Mouse (Mus musculus): ENCODE results near the gene Klhdc7b. TPM values are rescaled to one million over a fixed set of nuclear protein-coding genes. Genes with fewer than 3 reads are reported as not detected.

Gene Klhdc7b
- polyA plus RNA-seq, 1 experiment from 2014 or later: not detected

GRCm38 (mm10) chr15:89376040-89376439 lies 8.7 kb upstream of the Klhdc7b start:
- H3K27ac ChIP-seq (replicated peaks; ENCODE audit: low read depth, low read length): no peak overlapping the region
- peaks cover 4% of the 10 kb centered on the region; the same call in 1 of the 2 replicates for H3K4me1 ChIP-seq (ENCODE audit: control insufficient read depth, insufficient read depth, low read length)
- H3K4me3 ChIP-seq (ENCODE audit: low read depth, low read length): no peak overlapping the region
- 76% methylated on average over 7 of the region's 7 CpGs for WGBS
- H3K27me3 ChIP-seq (ENCODE audit: control insufficient read depth, insufficient read depth, low read length): peaks cover 35% of the 10 kb centered on the region
- H3K36me3 ChIP-seq (replicated peaks; ENCODE audit: control insufficient read depth, insufficient read depth, low read depth, low read length): peaks cover 2% of the 10 kb centered on the region
- H3K4me2 ChIP-seq (ENCODE audit: low read depth, low read length): no peak overlapping the region
- no peaks in the 10 kb centered on the region for H3K9me3 ChIP-seq (replicated peaks; ENCODE audit: control insufficient read depth, low read length)
- ATAC-seq (replicated peaks; ENCODE audit: insufficient number of reproducible peaks, low FRiP score, low TSS enrichment, low read depth): no peak
- H3K9ac ChIP-seq (replicated peaks; ENCODE audit: low read length): no peak overlapping the region
- DNase-seq (ENCODE audit: low spot score): no peak

- Histone ChIP-seq H3K4me1 (ENCODE audit: control insufficient read depth, insufficient read depth, low read length) (peaks cover 4% of the 10 kb centered on the region; the same call in 1 of the 2 replicates), H3K4me2 (ENCODE audit: low read depth, low read length) (peak within 1 kb of the TSS; percentile 16; the same call in 1 of the 2 replicates), H3K9me3 (replicated peaks; ENCODE audit: control insufficient read depth, low read length) (no peaks in the 10 kb centered on the region), H3K27me3 (ENCODE audit: control insufficient read depth, insufficient read depth, low read length) (peaks cover 35% of the 10 kb centered on the region), H3K36me3 (replicated peaks; ENCODE audit: control insufficient read depth, insufficient read depth, low read depth, low read length) (peaks cover 2% of the 10 kb centered on the region; the same call in 1 of the 2 replicates), H3K27ac (replicated peaks; ENCODE audit: low read depth, low read length) (no peak within 1 kb of the TSS), H3K4me3 (ENCODE audit: low read depth, low read length) (no peak within 1 kb of the TSS), H3K9ac (replicated peaks; ENCODE audit: low read length) (no peak within 1 kb of the TSS)
- DNase-seq (ENCODE audit: low spot score): peak; percentile 3
- 14% methylated on average over 16 of the region's 16 CpGs for WGBS
- ATAC-seq (replicated peaks; ENCODE audit: insufficient number of reproducible peaks, low FRiP score, low TSS enrichment, low read depth): no peak
Observed at GRCm38 (mm10) chr15:89376957-89377356, 7.8 kb upstream of the Klhdc7b start, which contains the start of gene Tymp. TSS of gene Tymp (minus strand) at chr15:89377039.

DNA sequence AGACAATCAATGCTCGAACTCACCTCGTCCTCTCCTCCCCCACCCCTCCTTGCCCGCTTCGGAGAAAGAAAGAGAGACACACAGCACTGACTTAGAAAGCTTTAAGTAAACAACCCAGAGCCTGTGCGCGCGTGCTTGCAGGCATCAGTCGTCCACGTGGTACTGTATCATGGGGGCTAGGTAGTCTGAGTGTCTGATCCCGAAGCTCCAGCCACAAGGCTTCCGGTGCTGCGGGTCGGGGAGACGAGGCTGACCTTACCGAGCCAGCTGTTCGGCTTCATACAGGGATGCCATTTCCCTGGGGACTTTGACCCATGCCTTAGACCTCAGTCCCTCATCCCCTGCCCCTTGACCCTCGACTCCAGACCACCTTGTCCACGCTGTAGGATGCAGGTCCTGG lies 7.4 kb upstream of the Klhdc7b start:
- no peak overlapping the region for H3K4me3 ChIP-seq (ENCODE audit: low read depth, low read length)
- H3K36me3 ChIP-seq (replicated peaks; ENCODE audit: control insufficient read depth, insufficient read depth, low read depth, low read length): no peaks in the 10 kb centered on the region
- H3K27me3 ChIP-seq (ENCODE audit: control insufficient read depth, insufficient read depth, low read length): peaks cover 35% of the 10 kb centered on the region
- H3K9me3 ChIP-seq (replicated peaks; ENCODE audit: control insufficient read depth, low read length): no peaks in the 10 kb centered on the region
- 1% methylated on average over 18 of the region's 18 CpGs for WGBS
- H3K4me1 ChIP-seq (ENCODE audit: control insufficient read depth, insufficient read depth, low read length): peaks cover 4% of the 10 kb centered on the region; the same call in 1 of the 2 replicates
- H3K4me2 ChIP-seq (ENCODE audit: low read depth, low read length): peak overlapping the region; percentile 16; the same call in 1 of the 2 replicates
- H3K9ac ChIP-seq (replicated peaks; ENCODE audit: low read length): no peak overlapping the region
- H3K27ac ChIP-seq (replicated peaks; ENCODE audit: low read depth, low read length): no peak overlapping the region
- DNase-seq (ENCODE audit: low spot score) (peak; percentile 12), ATAC-seq (replicated peaks; ENCODE audit: insufficient number of reproducible peaks, low FRiP score, low TSS enrichment, low read depth) (no peak)

GRCm38 (mm10) chr15:89377938-89378828 lies 6.5 kb upstream of the Klhdc7b start:
- peaks cover 35% of the 10 kb centered on the region for H3K27me3 ChIP-seq (ENCODE audit: control insufficient read depth, insufficient read depth, low read length)
- no peak for DNase-seq (ENCODE audit: low spot score)
- H3K4me3 ChIP-seq (ENCODE audit: low read depth, low read length): peak overlapping the region; percentile 30
- H3K4me2 ChIP-seq (ENCODE audit: low read depth, low read length): peak overlapping the region; percentile 49
- H3K36me3 ChIP-seq (replicated peaks; ENCODE audit: control insufficient read depth, insufficient read depth, low read depth, low read length): no peaks in the 10 kb centered on the region
- ATAC-seq (replicated peaks; ENCODE audit: insufficient number of reproducible peaks, low FRiP score, low TSS enrichment, low read depth): no peak
- no peaks in the 10 kb centered on the region for H3K9me3 ChIP-seq (replicated peaks; ENCODE audit: control insufficient read depth, low read length)
- no peak overlapping the region for H3K9ac ChIP-seq (replicated peaks; ENCODE audit: low read length)
- no peak overlapping the region for H3K27ac ChIP-seq (replicated peaks; ENCODE audit: low read depth, low read length)
- 12% methylated on average over 41 of the region's 46 CpGs for WGBS
- peaks cover 4% of the 10 kb centered on the region; the same call in 1 of the 2 replicates for H3K4me1 ChIP-seq (ENCODE audit: control insufficient read depth, insufficient read depth, low read length)

DNA sequence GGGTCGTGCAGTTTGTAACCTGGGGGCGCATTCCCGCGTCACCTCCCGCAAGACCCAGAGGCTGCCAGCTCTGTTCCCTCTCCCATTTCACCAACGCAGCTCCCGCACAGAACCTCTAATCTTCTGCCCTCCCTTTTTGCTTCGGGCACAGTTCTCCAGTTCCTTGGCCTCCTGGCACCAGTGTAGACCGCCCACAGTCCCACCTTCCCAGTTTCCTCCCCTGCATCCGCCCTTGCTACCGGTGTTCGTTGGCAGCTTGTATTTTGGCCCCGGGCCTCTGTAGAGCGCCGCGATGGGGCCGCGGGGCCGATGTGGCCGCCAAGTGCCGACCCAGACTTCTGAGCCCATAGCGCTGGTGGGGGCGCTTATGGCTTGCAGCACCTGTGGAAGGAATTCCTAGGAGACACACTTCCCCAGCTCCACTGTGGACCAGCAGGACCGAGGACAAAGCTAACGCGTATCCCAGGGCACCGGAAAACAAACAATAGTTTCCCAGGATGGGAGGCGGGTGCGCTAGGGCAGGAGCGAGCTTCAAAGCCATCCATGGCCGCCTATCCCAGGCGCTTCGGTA lies 5.8 kb upstream of the Klhdc7b start, which contains the start of gene Odf3b:
Gene Odf3b (minus strand): TSS at position 452 of the 571 bp plus-strand sequence.
- Histone ChIP-seq H3K27ac (replicated peaks; ENCODE audit: low read depth, low read length) (no peak within 1 kb of the TSS), H3K4me2 (ENCODE audit: low read depth, low read length) (peak within 1 kb of the TSS; percentile 49), H3K27me3 (ENCODE audit: control insufficient read depth, insufficient read depth, low read length) (peaks cover 35% of the 10 kb centered on the region), H3K4me1 (ENCODE audit: control insufficient read depth, insufficient read depth, low read length) (peaks cover 4% of the 10 kb centered on the region; the same call in 1 of the 2 replicates), H3K36me3 (replicated peaks; ENCODE audit: control insufficient read depth, insufficient read depth, low read depth, low read length) (no peaks in the 10 kb centered on the region), H3K4me3 (ENCODE audit: low read depth, low read length) (peak within 1 kb of the TSS; percentile 30), H3K9ac (replicated peaks; ENCODE audit: low read length) (no peak within 1 kb of the TSS; the same call in 1 of the 2 replicates), H3K9me3 (replicated peaks; ENCODE audit: control insufficient read depth, low read length) (no peaks in the 10 kb centered on the region)
- DNase-seq (ENCODE audit: low spot score): peak; percentile 33
- no peak for ATAC-seq (replicated peaks; ENCODE audit: insufficient number of reproducible peaks, low FRiP score, low TSS enrichment, low read depth)
- WGBS: under 1% methylated on average over 29 of the region's 33 CpGs

- DNase-seq (ENCODE audit: low spot score): no peak
- Histone ChIP-seq H3K27me3 (ENCODE audit: control insufficient read depth, insufficient read depth, low read length) (peaks cover 35% of the 10 kb centered on the region), H3K9ac (replicated peaks; ENCODE audit: low read length) (no peak overlapping the region)
Observed at GRCm38 (mm10) chr15:89379429-89379828, 5.3 kb upstream of the Klhdc7b start.

DNA sequence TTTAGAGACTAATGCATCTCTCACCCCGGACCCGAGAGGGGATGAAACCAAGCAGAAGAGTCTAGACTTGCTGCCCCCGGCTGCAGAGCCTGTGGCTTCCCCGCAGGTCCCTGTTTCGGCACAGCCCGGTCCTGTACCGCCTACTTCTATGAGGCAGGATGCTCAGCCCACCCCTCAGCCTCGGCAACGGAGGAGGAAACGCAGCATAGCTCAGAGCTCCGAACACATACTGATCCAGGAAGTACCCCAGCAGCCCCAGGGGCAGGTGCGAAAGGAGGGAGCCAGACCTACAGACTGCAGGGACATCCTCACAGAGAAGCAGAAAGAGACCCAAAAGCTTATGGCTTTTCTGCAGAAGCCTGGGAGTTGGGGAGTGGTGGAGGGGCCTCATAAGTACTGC lies 2.4 kb downstream of the Klhdc7b start:
- Histone ChIP-seq H3K4me3 (ENCODE audit: low read depth, low read length) (no peak overlapping the region), H3K27me3 (ENCODE audit: control insufficient read depth, insufficient read depth, low read length) (no peaks in the 10 kb centered on the region), H3K9me3 (replicated peaks; ENCODE audit: control insufficient read depth, low read length) (no peaks in the 10 kb centered on the region), H3K27ac (replicated peaks; ENCODE audit: low read depth, low read length) (no peak overlapping the region), H3K9ac (replicated peaks; ENCODE audit: low read length) (no peak overlapping the region), H3K36me3 (replicated peaks; ENCODE audit: control insufficient read depth, insufficient read depth, low read depth, low read length) (no peaks in the 10 kb centered on the region), H3K4me1 (ENCODE audit: control insufficient read depth, insufficient read depth, low read length) (no peaks in the 10 kb centered on the region), H3K4me2 (ENCODE audit: low read depth, low read length) (no peak overlapping the region)
- no peak for ATAC-seq (replicated peaks; ENCODE audit: insufficient number of reproducible peaks, low FRiP score, low TSS enrichment, low read depth)
- DNase-seq (ENCODE audit: low spot score): no peak
- 36% methylated on average over 12 of the region's 12 CpGs for WGBS

More at GRCm38 (mm10) chr15:89379429-89379828, 5.3 kb upstream of the Klhdc7b start:
- Histone ChIP-seq H3K36me3 (replicated peaks; ENCODE audit: control insufficient read depth, insufficient read depth, low read depth, low read length) (no peaks in the 10 kb centered on the region), H3K4me1 (ENCODE audit: control insufficient read depth, insufficient read depth, low read length) (peaks cover 4% of the 10 kb centered on the region; the same call in 1 of the 2 replicates), H3K4me3 (ENCODE audit: low read depth, low read length) (peak overlapping the region; percentile 30), H3K9me3 (replicated peaks; ENCODE audit: control insufficient read depth, low read length) (no peaks in the 10 kb centered on the region), H3K27ac (replicated peaks; ENCODE audit: low read depth, low read length) (no peak overlapping the region), H3K4me2 (ENCODE audit: low read depth, low read length) (peak overlapping the region; percentile 49; the same call in 1 of the 2 replicates)
- no peak for ATAC-seq (replicated peaks; ENCODE audit: insufficient number of reproducible peaks, low FRiP score, low TSS enrichment, low read depth)
- 16% methylated on average over 10 of the region's 10 CpGs for WGBS

All from embryonic facial prominence, embryonic 11.5 days (tissue).